Mouse (Mus musculus) cerebellum, adult 2 months (tissue): ENCODE results near the gene Atp6v0d1.

ENCODE experiments used
- CTCF ChIP-seq: fragments of 200-500 bp; IDR thresholded peaks from 2 replicates; pipeline ENCODE4 v1.5.1; 2011; ENCODE audit warnings: low read depth, mild to moderate bottlenecking, control low read depth, low read length, moderate library complexity, borderline replicate concordance; ENCODE audit not compliant: insufficient read depth
- POLR2A ChIP-seq: fragments of 200-500 bp; IDR thresholded peaks from 2 replicates; pipeline ENCODE4 v1.6.1; 2011; ENCODE audit warnings: low read length, control low read depth, borderline replicate concordance; ENCODE audit not compliant: insufficient read depth

DNA sequence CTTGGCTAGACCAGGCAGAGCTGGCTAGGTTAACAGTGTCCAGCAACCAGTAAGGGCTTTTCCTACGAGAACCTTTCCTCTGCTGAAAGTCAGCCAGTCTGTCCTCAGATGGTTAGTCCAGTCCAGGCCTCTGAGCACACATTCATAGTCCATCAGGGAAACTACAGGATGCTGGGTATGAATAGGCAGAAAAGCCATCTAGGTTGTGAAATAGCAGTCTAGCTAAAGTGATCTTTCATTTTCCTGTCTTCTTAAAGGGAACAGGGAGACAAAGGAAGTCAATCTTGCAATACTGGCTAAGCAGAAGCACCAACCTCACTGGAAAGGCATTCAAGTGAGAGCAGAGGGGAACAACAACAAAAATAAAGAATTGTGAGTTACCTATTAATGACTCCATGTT lies 13.0 kb downstream of the Atp6v0d1 start:
- TF ChIP-seq POLR2A (no peak), CTCF (no peak)
